Mouse (Mus musculus) limb, embryonic 12.5 days (tissue): ENCODE data around the gene Nub1. TPM values are rescaled to one million over a fixed set of nuclear protein-coding genes. Genes with fewer than 3 reads are reported as not detected.
A peak's percentile ranks its signal among the peaks of the same experiment; 100 is the strongest.

Experiments
- ATAC-seq: fragments of 200-750 bp; cut with Nextera tagmentation; 2 replicates; pipeline ENCODE4 v1.8.0; 2017; ENCODE audit warnings: low read depth, moderate TSS enrichment; ENCODE audit not compliant: insufficient number of reproducible peaks, insufficient read depth, low FRiP score, low TSS enrichment
- H3K27ac ChIP-seq: fragments of 300-500 bp; sonication (generic); 2 replicates; pipeline ENCODE4 v1.5.1; 2016; ENCODE audit warnings: mild to moderate bottlenecking, moderate library complexity
- H3K27me3 ChIP-seq: fragments of 300-500 bp; sonication (generic); 2 replicates; pipeline ENCODE4 v1.6.1; 2016; ENCODE audit warnings: mild to moderate bottlenecking, moderate library complexity
- H3K36me3 ChIP-seq: fragments of 300-500 bp; sonication (generic); 2 replicates; pipeline ENCODE4 v1.6.1; 2016; ENCODE audit warnings: mild to moderate bottlenecking, moderate library complexity
- H3K4me1 ChIP-seq: fragments of 300-500 bp; sonication (generic); replicated peaks from 2 replicates; pipeline ENCODE4 v1.6.1; 2016
- H3K4me2 ChIP-seq: fragments of 300-500 bp; sonication (generic); 2 replicates; pipeline ENCODE4 v1.6.1; 2016; ENCODE audit warnings: mild to moderate bottlenecking, moderate library complexity
- H3K4me3 ChIP-seq: fragments of 300-500 bp; sonication (generic); replicated peaks from 2 replicates; pipeline ENCODE4 v1.5.1; 2016; ENCODE audit warnings: mild to moderate bottlenecking
- H3K9ac ChIP-seq: fragments of 300-500 bp; sonication (generic); replicated peaks from 2 replicates; pipeline ENCODE4 v1.6.1; 2016; ENCODE audit warnings: mild to moderate bottlenecking, moderate library complexity
- H3K9me3 ChIP-seq: fragments of 300-500 bp; sonication (generic); 2 replicates; pipeline ENCODE4 v1.6.1; 2016; ENCODE audit warnings: mild to moderate bottlenecking, moderate library complexity
- WGBS: fragments of 180-500 bp; shearing (Covaris S2); methylation state at CpG from one replicate; pipeline ENCODE4 v1.1.7; 2016; 5-methylcytosine and 5-hydroxymethylcytosine counted together
- polyA plus RNA-seq: library from polyadenylated mRNA; unstranded; fragments of >200 nt; fragmentation: Nextera tagmentation; extraction: Ambion mirVana; gene quantifications from 2 replicates; pipeline ENCODE4 v1.2.1, GENCODE M21; 2016

Nub1 gene
- polyA plus RNA-seq, 1 experiment from 2014 or later: 28.3 TPM

GRCm38 (mm10) chr5:24704615-24705014, 19.3 kb downstream of the Nub1 start:
- Histone ChIP-seq H3K4me2 (no peak overlapping the region), H3K4me3 (no peak overlapping the region), H3K36me3 (peaks cover 100% of the 10 kb centered on the region), H3K27ac (no peak overlapping the region), H3K9me3 (no peaks in the 10 kb centered on the region), H3K9ac (no peak overlapping the region), H3K4me1 (no peaks in the 10 kb centered on the region), H3K27me3 (no peaks in the 10 kb centered on the region)
- WGBS: 95% methylated on average over 8 of the region's 8 CpGs
- ATAC-seq: no peak

DNA sequence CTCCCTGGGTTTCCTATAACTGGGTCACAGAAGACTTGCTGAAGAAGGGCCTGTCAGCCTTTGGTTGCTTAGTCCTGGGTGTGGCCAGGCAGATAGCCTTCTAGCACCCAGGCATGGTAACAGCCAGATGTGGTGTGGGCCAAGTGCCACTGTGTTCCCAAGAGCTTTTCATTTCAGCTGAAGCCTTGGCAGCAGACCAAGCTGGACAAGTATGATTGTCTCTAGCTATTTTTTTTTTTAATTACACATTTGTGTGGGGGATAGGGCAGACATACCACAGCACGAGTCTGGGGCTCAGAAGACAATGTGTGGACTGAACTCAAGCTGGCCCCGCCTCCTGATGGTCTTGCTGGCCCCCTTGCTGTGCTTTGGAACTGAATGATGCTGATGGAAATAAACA, 24.6 kb downstream of the Nub1 start:
- 92% methylated on average over 2 of the region's 2 CpGs for WGBS
- no peak overlapping the region for H3K9ac ChIP-seq
- H3K36me3 ChIP-seq: peaks cover 100% of the 10 kb centered on the region
- H3K4me2 ChIP-seq: no peak overlapping the region
- peaks cover 7% of the 10 kb centered on the region; the same call in 1 of the 2 replicates for H3K9me3 ChIP-seq
- no peak overlapping the region for H3K4me3 ChIP-seq
- H3K4me1 ChIP-seq: no peaks in the 10 kb centered on the region
- no peak for ATAC-seq
- no peaks in the 10 kb centered on the region for H3K27me3 ChIP-seq
- no peak overlapping the region for H3K27ac ChIP-seq

- peaks cover 7% of the 10 kb centered on the region; the same call in 1 of the 2 replicates for H3K9me3 ChIP-seq
- no peak overlapping the region for H3K9ac ChIP-seq
- H3K36me3 ChIP-seq: peaks cover 100% of the 10 kb centered on the region
- H3K4me3 ChIP-seq: no peak overlapping the region
- no peak overlapping the region for H3K27ac ChIP-seq
- H3K27me3 ChIP-seq: no peaks in the 10 kb centered on the region
- WGBS: 96% methylated on average over 6 of the region's 6 CpGs
- ATAC-seq: no peak
- H3K4me2 ChIP-seq: no peak overlapping the region
- H3K4me1 ChIP-seq: no peaks in the 10 kb centered on the region
Measured at GRCm38 (mm10) chr5:24711615-24712014, 26.3 kb downstream of the Nub1 start.

DNA sequence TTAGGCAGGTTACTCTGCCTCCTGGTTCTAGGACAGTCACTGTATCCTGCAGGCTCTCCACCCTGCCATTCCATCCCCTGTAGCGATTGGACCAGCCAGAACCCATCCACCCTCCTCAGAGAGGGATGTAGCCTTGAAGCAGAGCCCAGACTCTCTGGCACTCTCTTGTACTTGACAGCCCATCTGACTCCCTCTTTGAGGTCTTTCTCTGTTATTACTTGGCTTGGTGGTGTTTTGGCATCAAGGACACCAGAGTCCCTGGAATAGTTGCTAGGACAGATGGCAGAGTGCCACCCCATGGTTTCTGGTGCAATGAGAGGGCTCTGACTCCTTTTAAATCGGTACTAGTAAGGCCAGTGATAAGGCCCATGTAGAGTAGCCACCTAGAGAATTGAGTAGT, 27.9 kb downstream of the Nub1 start:
- WGBS: 79% methylated on average over 2 of the region's 2 CpGs
- H3K4me3 ChIP-seq: no peak overlapping the region
- H3K27me3 ChIP-seq: no peaks in the 10 kb centered on the region
- peaks cover 100% of the 10 kb centered on the region for H3K36me3 ChIP-seq
- H3K4me1 ChIP-seq: no peaks in the 10 kb centered on the region
- no peak for ATAC-seq
- no peak overlapping the region for H3K27ac ChIP-seq
- no peak overlapping the region for H3K4me2 ChIP-seq
- H3K9me3 ChIP-seq: peaks cover 7% of the 10 kb centered on the region; the same call in 1 of the 2 replicates
- H3K9ac ChIP-seq: no peak overlapping the region

GRCm38 (mm10) chr5:24713987-24714386, 28.7 kb downstream of the Nub1 start:
- H3K9ac ChIP-seq: no peak overlapping the region
- H3K9me3 ChIP-seq: peaks cover 7% of the 10 kb centered on the region; the same call in 1 of the 2 replicates
- WGBS: 85% methylated on average over 6 of the region's 6 CpGs
- H3K4me2 ChIP-seq: no peak overlapping the region
- H3K27me3 ChIP-seq: no peaks in the 10 kb centered on the region
- H3K27ac ChIP-seq: no peak overlapping the region
- no peaks in the 10 kb centered on the region for H3K4me1 ChIP-seq
- H3K4me3 ChIP-seq: no peak overlapping the region
- ATAC-seq: no peak
- H3K36me3 ChIP-seq: peaks cover 99% of the 10 kb centered on the region

DNA sequence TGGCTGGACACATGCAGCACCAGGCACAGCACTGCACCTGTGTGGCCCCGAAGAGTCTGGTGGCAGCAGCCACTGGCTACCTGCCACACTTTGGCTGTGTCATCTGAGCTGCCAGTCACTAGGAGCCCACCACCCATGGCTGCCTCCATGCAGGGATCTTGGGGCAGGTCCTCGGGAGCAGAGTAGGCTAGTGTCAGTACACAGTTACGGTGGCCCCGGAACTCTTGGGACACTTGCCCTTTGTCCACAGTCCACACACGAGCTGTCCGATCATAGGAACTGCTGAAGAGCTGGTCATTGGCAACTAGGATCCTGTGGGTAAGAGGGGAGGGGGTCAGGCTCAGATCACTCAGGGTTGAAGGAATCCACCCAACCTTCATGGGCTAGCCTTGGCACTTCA, 32.7 kb downstream of the Nub1 start:
- peaks cover 90% of the 10 kb centered on the region for H3K36me3 ChIP-seq

GRCm38 (mm10) chr5:24719852-24720251, 34.5 kb downstream of the Nub1 start:
- no peak overlapping the region for H3K4me2 ChIP-seq
- H3K36me3 ChIP-seq: peaks cover 72% of the 10 kb centered on the region
- no peaks in the 10 kb centered on the region for H3K27me3 ChIP-seq
- WGBS: 89% methylated on average over 3 of the region's 3 CpGs
- no peak for ATAC-seq
- H3K9me3 ChIP-seq: no peaks in the 10 kb centered on the region
- H3K4me1 ChIP-seq: peaks cover 8% of the 10 kb centered on the region
- no peak overlapping the region for H3K27ac ChIP-seq
- no peak overlapping the region for H3K4me3 ChIP-seq
- no peak overlapping the region for H3K9ac ChIP-seq

More for the DNA sequence above, 32.7 kb downstream of the Nub1 start:
- Histone ChIP-seq H3K4me3 (no peak overlapping the region), H3K4me2 (no peak overlapping the region), H3K27ac (no peak overlapping the region), H3K9ac (no peak overlapping the region), H3K9me3 (no peaks in the 10 kb centered on the region), H3K4me1 (no peaks in the 10 kb centered on the region), H3K27me3 (no peaks in the 10 kb centered on the region)
- ATAC-seq: no peak
- 88% methylated on average over 6 of the region's 6 CpGs for WGBS

DNA sequence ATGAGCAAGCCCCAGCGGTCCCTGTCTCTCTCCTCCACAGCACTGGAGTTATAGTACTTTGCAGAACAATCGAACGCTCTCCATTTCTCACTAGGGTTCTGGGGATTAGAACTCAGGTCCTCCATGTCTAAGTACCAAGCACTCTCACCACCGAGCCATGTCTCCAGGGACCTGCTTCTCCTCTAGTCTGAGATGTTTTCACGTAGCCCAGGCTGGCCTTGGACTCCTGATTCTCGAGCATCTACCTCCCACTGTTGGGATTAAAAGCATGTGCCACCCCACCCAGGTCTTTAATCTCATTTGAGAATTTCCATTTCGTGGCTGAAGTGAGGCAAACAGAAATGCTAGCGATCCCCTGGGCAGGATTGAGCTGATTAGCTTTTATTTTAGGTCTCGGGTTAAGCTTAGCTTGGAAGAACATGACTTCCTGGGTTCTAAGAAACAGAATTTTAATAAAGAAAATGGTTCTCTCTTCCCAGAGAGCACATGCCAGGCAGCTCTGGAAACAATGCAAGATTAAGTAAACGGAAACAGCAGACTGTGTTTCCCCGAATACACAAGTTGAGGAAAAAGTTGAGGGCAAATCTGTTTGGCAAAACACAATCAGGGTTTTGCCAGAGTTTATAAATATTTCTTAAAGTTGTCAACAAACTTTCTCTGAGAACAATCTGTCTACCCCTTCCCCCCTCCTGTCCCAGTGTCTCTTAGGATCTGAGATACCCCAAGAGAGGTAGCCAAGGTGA, 38.4 kb downstream of the Nub1 start:
- WGBS: 82% methylated on average over 11 of the region's 11 CpGs
- Histone ChIP-seq H3K27ac (peak overlapping the region; percentile 74), H3K4me1 (peaks cover 29% of the 10 kb centered on the region), H3K9ac (no peak overlapping the region), H3K4me3 (no peak overlapping the region), H3K9me3 (no peaks in the 10 kb centered on the region), H3K4me2 (no peak overlapping the region), H3K27me3 (no peaks in the 10 kb centered on the region), H3K36me3 (peaks cover 59% of the 10 kb centered on the region)
- no peak for ATAC-seq

DNA sequence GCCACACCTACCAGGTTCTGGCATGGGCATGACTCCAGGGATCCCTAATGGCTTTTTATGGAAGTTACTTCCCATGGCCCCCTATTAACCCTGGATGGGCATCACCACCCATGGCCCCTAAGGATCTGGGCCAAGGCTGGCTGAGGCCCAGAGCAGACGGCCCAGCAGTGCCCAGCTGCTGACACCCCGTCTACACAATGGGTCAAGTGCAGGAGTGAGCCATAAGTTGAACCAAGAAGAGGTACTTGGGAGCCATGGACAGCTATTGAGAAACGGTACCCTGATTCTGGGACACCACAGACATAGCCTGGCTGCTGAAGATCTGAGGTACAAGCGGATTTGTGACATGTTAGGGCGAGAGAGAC, 38.9 kb downstream of the Nub1 start:
- ATAC-seq: no peak
- peak overlapping the region; percentile 74 for H3K27ac ChIP-seq
- H3K9ac ChIP-seq: 0 out of 2 replicates have a peak overlapping the region, but pooled peaks have one; percentile 27
- peaks cover 33% of the 10 kb centered on the region for H3K4me1 ChIP-seq
- 86% methylated on average over 5 of the region's 5 CpGs for WGBS
- no peaks in the 10 kb centered on the region for H3K27me3 ChIP-seq
- peaks cover 54% of the 10 kb centered on the region for H3K36me3 ChIP-seq
- H3K4me3 ChIP-seq: no peak overlapping the region
- H3K9me3 ChIP-seq: no peaks in the 10 kb centered on the region
- no peak overlapping the region for H3K4me2 ChIP-seq

- Histone ChIP-seq H3K4me2 (no peak overlapping the region), H3K9me3 (no peaks in the 10 kb centered on the region), H3K27ac (peak overlapping the region; percentile 74), H3K9ac (0 out of 2 replicates have a peak overlapping the region, but pooled peaks have one; percentile 27), H3K36me3 (peaks cover 48% of the 10 kb centered on the region), H3K4me3 (no peak overlapping the region), H3K4me1 (peaks cover 39% of the 10 kb centered on the region), H3K27me3 (no peaks in the 10 kb centered on the region)
- no peak for ATAC-seq
- 50% methylated on average over 5 of the region's 5 CpGs for WGBS
Measured at GRCm38 (mm10) chr5:24724805-24725204, 39.5 kb downstream of the Nub1 start.

GRCm38 (mm10) chr5:24725897-24726296, 40.6 kb downstream of the Nub1 start:
- peak overlapping the region; percentile 74 for H3K27ac ChIP-seq
- H3K27me3 ChIP-seq: no peaks in the 10 kb centered on the region
- H3K36me3 ChIP-seq: peaks cover 42% of the 10 kb centered on the region
- no peak overlapping the region for H3K4me2 ChIP-seq
- no peak overlapping the region for H3K4me3 ChIP-seq
- ATAC-seq: no peak
- no peak overlapping the region for H3K9ac ChIP-seq
- WGBS: 63% methylated on average over 6 of the region's 6 CpGs
- H3K4me1 ChIP-seq: peaks cover 44% of the 10 kb centered on the region
- no peaks in the 10 kb centered on the region for H3K9me3 ChIP-seq
